Mouse (Mus musculus) heart, adult 2 months (tissue): ENCODE data around the gene Anapc5.
A peak's percentile ranks its signal among the peaks of the same experiment; 100 is the strongest.

Experiments used
- EP300 ChIP-seq: fragments of 200-500 bp; IDR thresholded peaks from 2 replicates; pipeline ENCODE4 v1.6.1; 2011; ENCODE audit warnings: low read depth, low read length, control low read depth; ENCODE audit not compliant: insufficient read depth
- POLR2A ChIP-seq: fragments of 200-500 bp; IDR thresholded peaks from 2 replicates; pipeline ENCODE4 v1.6.1; 2011; ENCODE audit warnings: mild to moderate bottlenecking, low read depth, low read length, control low read depth; ENCODE audit not compliant: insufficient read depth

DNA sequence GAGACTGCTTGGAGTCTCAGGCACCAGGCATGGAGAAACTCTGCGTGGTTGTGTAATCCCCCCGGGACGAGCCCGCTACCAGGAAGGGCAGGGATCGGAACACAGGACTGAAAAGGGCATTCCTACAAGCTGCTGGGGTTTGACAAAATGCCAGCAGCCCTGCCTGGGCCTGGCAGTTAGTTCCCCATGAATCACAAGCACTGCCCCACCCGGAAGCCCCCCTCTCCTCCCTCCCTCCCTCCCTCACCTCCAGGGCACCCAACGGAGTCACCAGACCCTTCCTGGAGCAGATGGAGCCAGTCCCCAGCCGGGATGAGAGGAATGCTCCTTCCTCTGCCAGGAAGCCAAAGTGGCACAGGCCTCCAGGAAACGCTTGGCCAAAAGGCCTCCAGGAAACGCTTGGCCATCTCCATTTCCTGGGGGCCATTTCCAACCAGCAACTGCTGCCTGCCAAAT, 50.3 kb downstream of the Anapc5 start:
- TF ChIP-seq POLR2A = 0 out of 2 replicates have a peak, but pooled peaks have one; percentile 29
- no peak; the same call in 1 of the 2 replicates for TF ChIP-seq EP300
